Mouse (Mus musculus) right cerebral cortex, postnatal 36 days (tissue): Measurements from ENCODE around the gene Tmem121.
"Not testable (repeated sequence)": the region's sequence is repeated elsewhere in the genome, so short reads cannot be mapped to it uniquely, and the experiment has no call there.

Source experiments
- DNase-seq, 2 experiments: peaks; one replicate each; pipeline ENCODE4 v3.0.0; 2022; ENCODE audit warnings: low spot score in 2 of 2, mixed read lengths in 1 of 2

Gene Tmem121

DNA sequence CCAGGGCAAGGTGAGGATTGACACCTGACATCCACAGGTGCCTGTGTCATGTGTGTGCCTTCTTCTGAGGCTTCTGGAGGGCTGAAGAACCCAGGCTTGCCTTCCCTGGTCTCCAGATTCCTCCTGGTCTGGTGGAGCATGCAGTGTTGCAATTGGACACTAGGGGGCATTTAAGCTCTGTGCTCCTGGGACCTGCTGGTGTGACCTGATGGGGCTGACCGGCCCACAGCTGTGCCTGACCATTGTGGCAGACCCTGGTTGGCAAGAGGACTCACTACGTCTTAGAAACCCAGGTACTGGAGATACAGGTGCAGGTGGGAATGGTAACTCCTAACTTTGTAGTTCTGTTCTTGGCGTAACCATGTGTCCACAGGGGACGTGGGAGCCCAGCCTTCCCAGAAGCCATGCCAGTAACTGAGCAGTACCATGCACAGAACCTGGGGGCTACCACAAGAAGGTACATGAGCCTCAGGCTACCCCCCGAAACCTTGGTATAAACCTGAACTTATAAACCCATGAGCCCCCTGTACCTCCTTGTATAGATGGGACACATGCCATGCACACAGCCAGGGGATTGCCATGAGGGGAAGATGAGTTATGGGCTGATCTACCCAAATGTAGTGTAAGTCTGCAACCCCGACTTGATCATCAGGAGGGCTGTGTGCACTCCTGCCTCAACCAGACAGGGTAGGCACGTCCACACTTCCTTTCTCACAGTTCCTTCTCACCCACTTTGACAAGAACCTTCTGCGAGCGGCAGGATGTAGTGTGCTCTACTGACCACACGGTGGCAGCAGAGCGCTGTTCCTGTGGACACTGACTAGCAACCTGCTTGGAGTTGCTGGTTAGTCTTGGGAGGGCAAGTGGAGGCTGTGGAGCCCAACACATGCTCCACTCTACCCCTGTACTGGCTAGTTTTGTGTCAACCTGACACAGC is 31.8 kb downstream of the Tmem121 start:
- peak in 1 of 2 experiments; percentile 39 for DNase-seq

GRCm38 (mm10) chr12:113219867-113220266 is 34.1 kb downstream of the Tmem121 start:
- no peak for DNase-seq

- DNase-seq = peak; percentile 29 to 37
Measured at GRCm38 (mm10) chr12:113220447-113220846, 34.7 kb downstream of the Tmem121 start.

DNA sequence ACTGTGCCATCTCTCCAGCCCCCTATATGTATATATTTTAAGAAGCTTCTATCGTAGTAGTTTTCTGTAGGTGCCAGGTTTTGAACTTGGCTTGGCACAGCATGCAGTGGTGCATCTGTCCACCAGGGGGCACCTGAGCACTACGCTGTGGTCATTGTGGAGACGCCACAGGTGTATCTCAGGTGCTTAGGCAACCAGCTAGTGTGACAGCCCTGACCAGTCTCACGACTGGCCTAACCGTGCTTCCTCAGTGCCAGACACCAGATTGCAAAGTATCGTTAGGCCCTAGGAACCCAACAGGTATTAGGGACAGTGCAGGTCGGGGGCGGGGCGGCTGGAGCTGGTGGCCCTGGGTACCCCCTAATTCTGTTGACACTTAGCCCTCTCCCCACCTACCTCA is 35.6 kb downstream of the Tmem121 start:
- no peak for DNase-seq

GRCm38 (mm10) chr12:113222121-113222636 is 36.4 kb downstream of the Tmem121 start:
- peak; percentile 66 to 68 for DNase-seq

GRCm38 (mm10) chr12:113222748-113223147 is 37.0 kb downstream of the Tmem121 start:
- no peak for DNase-seq

DNA sequence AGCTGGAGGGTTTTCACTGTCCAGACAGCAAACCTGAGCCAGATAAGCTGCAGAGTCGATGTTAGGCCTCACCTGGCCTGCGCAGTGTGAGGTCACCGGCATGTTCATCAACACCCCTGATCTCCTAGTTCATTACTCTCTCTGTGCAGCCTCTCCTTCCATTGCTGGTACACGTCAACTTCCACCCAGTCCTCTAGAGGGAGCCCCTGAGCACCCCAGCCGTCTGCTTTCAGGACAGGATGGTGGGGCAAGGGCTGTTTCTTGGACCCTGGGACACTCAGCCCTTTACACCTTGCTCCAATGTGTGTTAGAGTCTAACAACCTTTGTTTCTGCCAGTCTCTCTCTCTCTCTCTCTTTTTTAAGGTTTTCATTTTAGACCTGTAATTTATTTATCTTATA is 38.5 kb downstream of the Tmem121 start:
- DNase-seq = no peak

- DNase-seq = no peak
Measured at GRCm38 (mm10) chr12:113224687-113225091, 39.0 kb downstream of the Tmem121 start.

- no peak for DNase-seq
Measured at GRCm38 (mm10) chr12:113227970-113228593, 42.4 kb downstream of the Tmem121 start.

GRCm38 (mm10) chr12:113230741-113231140 is 45.0 kb downstream of the Tmem121 start:
- DNase-seq = no peak

GRCm38 (mm10) chr12:113231551-113232263 is 46.0 kb downstream of the Tmem121 start:
- DNase-seq = not testable (repeated sequence)

DNA sequence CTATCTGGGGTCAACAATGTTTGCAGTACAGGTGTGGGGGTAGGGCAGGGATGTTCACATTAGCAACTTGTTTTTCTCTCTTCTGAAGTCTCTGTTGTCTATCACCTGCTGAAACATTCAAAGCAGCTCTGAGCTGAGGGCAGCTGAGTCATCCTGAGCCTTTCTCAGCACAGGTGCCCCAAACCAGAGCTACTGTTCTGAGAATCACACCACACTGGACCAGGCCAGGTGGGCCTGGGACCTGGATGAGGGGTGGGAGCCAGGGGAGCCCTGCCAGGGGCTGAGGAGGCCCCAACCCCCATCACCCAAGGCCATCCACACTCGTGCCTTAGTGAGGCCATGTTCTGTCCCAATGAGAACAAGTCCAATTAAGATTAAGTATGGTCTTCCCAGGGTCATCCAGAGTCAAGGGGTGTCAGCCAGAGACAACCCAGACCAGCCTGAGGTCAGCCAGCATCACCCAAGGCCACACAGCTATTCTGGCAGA is 46.6 kb downstream of the Tmem121 start:
- DNase-seq = not testable (repeated sequence)
